Mouse (Mus musculus): Measurements from ENCODE around the gene Pfdn2. TPM values are rescaled to one million over a fixed set of nuclear protein-coding genes. Genes with fewer than 3 reads are reported as not detected.

Pfdn2 gene
- polyA plus RNA-seq, 1 experiment from 2014 or later, result 146 TPM

- 72% methylated on average over 9 of the region's 9 CpGs for WGBS
- no peak overlapping the region for H3K27ac ChIP-seq
- H3K4me2 ChIP-seq, result no peak overlapping the region
- no peak overlapping the region for H3K9ac ChIP-seq
- no peak for ATAC-seq (replicated peaks)
- H3K27me3 ChIP-seq (replicated peaks), result no peaks in the 10 kb centered on the region
- no peak overlapping the region for H3K4me3 ChIP-seq
- peaks cover 4% of the 10 kb centered on the region; the same call in 1 of the 2 replicates for H3K4me1 ChIP-seq
- H3K36me3 ChIP-seq (replicated peaks), result no peaks in the 10 kb centered on the region
- no peaks in the 10 kb centered on the region for H3K9me3 ChIP-seq
Measured at GRCm38 (mm10) chr1:171384361-171384760, 38.9 kb downstream of the Pfdn2 start.

GRCm38 (mm10) chr1:171385171-171385570 is 39.7 kb downstream of the Pfdn2 start:
- Histone ChIP-seq H3K4me2 (no peak overlapping the region), H3K27me3 (replicated peaks) (no peaks in the 10 kb centered on the region), H3K4me3 (no peak overlapping the region), H3K27ac (no peak overlapping the region), H3K4me1 (peaks cover 2% of the 10 kb centered on the region; the same call in 1 of the 2 replicates), H3K36me3 (replicated peaks) (no peaks in the 10 kb centered on the region), H3K9me3 (no peaks in the 10 kb centered on the region), H3K9ac (no peak overlapping the region)
- ATAC-seq (replicated peaks), result no peak
- WGBS, result 67% methylated on average over 9 of the region's 9 CpGs

GRCm38 (mm10) chr1:171387099-171387498 is 41.6 kb downstream of the Pfdn2 start:
- Histone ChIP-seq H3K4me1 (no peaks in the 10 kb centered on the region), H3K36me3 (replicated peaks) (no peaks in the 10 kb centered on the region)
- WGBS, result 26% methylated on average over 6 of the region's 6 CpGs

GRCm38 (mm10) chr1:171388376-171389102 is 43.1 kb downstream of the Pfdn2 start, which contains the start of gene Arhgap30:
Arhgap30 (plus strand) TSS chr1:171388954.
- H3K27ac ChIP-seq, result no peak within 1 kb of the TSS
- no peak within 1 kb of the TSS for H3K4me2 ChIP-seq
- H3K36me3 ChIP-seq (replicated peaks), result no peaks in the 10 kb centered on the region
- WGBS, result 83% methylated on average over 15 of the region's 15 CpGs
- no peaks in the 10 kb centered on the region for H3K4me1 ChIP-seq
- H3K4me3 ChIP-seq, result no peak within 1 kb of the TSS
- no peak for ATAC-seq (replicated peaks)
- no peaks in the 10 kb centered on the region for H3K27me3 ChIP-seq (replicated peaks)
- no peak within 1 kb of the TSS for H3K9ac ChIP-seq
- H3K9me3 ChIP-seq, result no peaks in the 10 kb centered on the region

More at GRCm38 (mm10) chr1:171387099-171387498, 41.6 kb downstream of the Pfdn2 start:
- H3K27me3 ChIP-seq (replicated peaks), result no peaks in the 10 kb centered on the region
- H3K9ac ChIP-seq, result no peak overlapping the region
- no peak overlapping the region for H3K4me2 ChIP-seq
- ATAC-seq (replicated peaks), result no peak
- H3K4me3 ChIP-seq, result no peak overlapping the region
- no peak overlapping the region for H3K27ac ChIP-seq
- H3K9me3 ChIP-seq, result no peaks in the 10 kb centered on the region

DNA sequence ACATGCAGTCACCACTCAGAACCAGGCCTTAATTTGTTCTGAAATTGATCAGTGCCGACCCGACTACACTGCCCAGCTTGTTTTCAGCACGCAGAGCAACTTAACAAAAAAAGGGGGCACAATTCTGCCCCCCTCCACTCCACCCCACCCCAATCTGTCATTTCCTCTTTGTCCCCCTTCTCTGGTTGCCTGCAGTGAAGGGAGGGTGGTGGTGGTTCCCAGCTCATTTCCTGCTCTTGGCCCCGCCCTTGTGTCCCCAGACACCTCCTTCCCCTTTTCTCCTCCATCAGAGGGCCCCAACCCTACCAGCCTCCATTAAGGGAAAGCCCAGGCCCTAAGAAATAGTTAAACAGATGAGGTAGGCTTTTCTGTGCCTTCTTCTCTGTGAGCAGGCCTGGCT is 44.6 kb downstream of the Pfdn2 start:
- Histone ChIP-seq H3K9me3 (no peaks in the 10 kb centered on the region), H3K4me2 (no peak overlapping the region), H3K4me3 (no peak overlapping the region), H3K4me1 (no peaks in the 10 kb centered on the region), H3K27me3 (replicated peaks) (no peaks in the 10 kb centered on the region), H3K9ac (no peak overlapping the region), H3K36me3 (replicated peaks) (no peaks in the 10 kb centered on the region), H3K27ac (no peak overlapping the region)
- no peak for ATAC-seq (replicated peaks)
- 83% methylated on average over 4 of the region's 4 CpGs for WGBS

DNA sequence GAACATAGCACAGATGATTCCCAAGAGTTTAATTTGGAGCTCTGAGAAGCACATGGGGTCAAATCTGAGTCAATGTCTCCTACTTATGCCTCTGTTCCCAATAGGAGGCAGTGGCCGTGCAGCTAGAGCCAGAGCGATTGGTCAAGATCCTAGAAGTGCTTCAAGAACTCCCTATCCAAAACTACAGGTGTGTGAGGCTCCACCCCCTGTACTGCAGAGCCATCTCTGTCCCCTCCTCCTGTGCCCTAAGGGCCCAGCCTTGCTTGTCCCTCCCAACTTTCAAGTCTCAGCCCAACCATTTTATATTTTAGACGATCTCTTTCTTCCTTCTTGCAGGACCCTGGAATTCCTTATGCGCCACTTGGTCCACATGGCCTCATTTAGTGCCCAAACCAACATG is 56.4 kb downstream of the Pfdn2 start:
- Histone ChIP-seq H3K4me2 (no peak overlapping the region), H3K4me3 (no peak overlapping the region), H3K9ac (no peak overlapping the region), H3K36me3 (replicated peaks) (no peaks in the 10 kb centered on the region), H3K27me3 (replicated peaks) (no peaks in the 10 kb centered on the region; the same call in 1 of the 2 replicates), H3K27ac (no peak overlapping the region), H3K4me1 (no peaks in the 10 kb centered on the region), H3K9me3 (no peaks in the 10 kb centered on the region)
- ATAC-seq (replicated peaks), result no peak
- WGBS, result 85% methylated on average over 4 of the region's 4 CpGs

DNA sequence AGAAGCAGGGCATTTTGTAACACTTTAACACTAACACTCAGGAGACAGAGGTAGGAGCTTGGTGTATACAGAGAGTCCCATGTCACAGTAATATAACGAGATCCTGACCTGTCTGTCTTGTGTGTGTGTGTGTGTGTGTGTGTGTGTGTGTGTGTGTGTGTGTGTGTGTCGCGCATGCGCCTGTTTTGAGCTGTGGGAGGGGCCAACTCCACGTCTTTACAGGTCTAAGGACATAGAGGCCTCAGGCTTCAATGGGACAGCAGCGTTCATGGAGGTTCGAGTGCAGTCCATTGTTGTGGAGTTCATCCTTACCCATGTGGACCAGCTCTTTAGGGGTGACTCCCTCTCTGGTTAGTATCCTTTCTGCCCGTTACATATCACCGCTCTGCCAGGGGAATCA is 57.5 kb downstream of the Pfdn2 start:
- H3K36me3 ChIP-seq (replicated peaks), result no peaks in the 10 kb centered on the region
- H3K9me3 ChIP-seq, result no peaks in the 10 kb centered on the region
- H3K9ac ChIP-seq, result no peak overlapping the region
- no peak overlapping the region for H3K4me3 ChIP-seq
- no peak overlapping the region for H3K4me2 ChIP-seq
- H3K27ac ChIP-seq, result no peak overlapping the region
- H3K4me1 ChIP-seq, result no peaks in the 10 kb centered on the region
- ATAC-seq (replicated peaks), result no peak
- 76% methylated on average over 7 of the region's 9 CpGs for WGBS
- H3K27me3 ChIP-seq (replicated peaks), result peaks cover 4% of the 10 kb centered on the region; the same call in 1 of the 2 replicates

- Histone ChIP-seq H3K4me2 (no peak overlapping the region), H3K27me3 (replicated peaks) (peaks cover 11% of the 10 kb centered on the region; the same call in 1 of the 2 replicates), H3K4me1 (no peaks in the 10 kb centered on the region), H3K9me3 (no peaks in the 10 kb centered on the region), H3K27ac (no peak overlapping the region), H3K36me3 (replicated peaks) (no peaks in the 10 kb centered on the region), H3K4me3 (no peak overlapping the region), H3K9ac (no peak overlapping the region)
- 80% methylated on average over 5 of the region's 5 CpGs for WGBS
- ATAC-seq (replicated peaks), result no peak
Measured at GRCm38 (mm10) chr1:171407263-171407662, 61.8 kb downstream of the Pfdn2 start.

Other genes with a start within 250 kb of the Pfdn2 start
- gene Cfap126, start 231.8 kb upstream of the Pfdn2 start, polyA plus RNA-seq (2015; fragmentation: Nextera tagmentation; extraction: Ambion mirVana), result 6.5 and 9.0 TPM in 2 replicates
- gene Sdhc, start 195.1 kb upstream of the Pfdn2 start, polyA plus RNA-seq (2015; fragmentation: Nextera tagmentation; extraction: Ambion mirVana), result 286 and 289 TPM in 2 replicates
- gene Mpz, start 195.0 kb upstream of the Pfdn2 start, polyA plus RNA-seq (2015; fragmentation: Nextera tagmentation; extraction: Ambion mirVana), result 0.24 and 0.37 TPM in 2 replicates
- gene Pcp4l1, start 149.4 kb upstream of the Pfdn2 start, polyA plus RNA-seq (2015; fragmentation: Nextera tagmentation; extraction: Ambion mirVana), result 17.9 and 19.4 TPM in 2 replicates
- gene Nr1i3, start 131.7 kb upstream of the Pfdn2 start, polyA plus RNA-seq (2015; fragmentation: Nextera tagmentation; extraction: Ambion mirVana), result 0.23 and 0.34 TPM in 2 replicates
- gene Tomm40l, start 123.2 kb upstream of the Pfdn2 start, polyA plus RNA-seq (2015; fragmentation: Nextera tagmentation; extraction: Ambion mirVana), result 48.1 and 56.5 TPM in 2 replicates
- 3.4 and 11.6 TPM in 2 replicates for gene Apoa2, start 120.6 kb upstream of the Pfdn2 start, polyA plus RNA-seq (2015; fragmentation: Nextera tagmentation; extraction: Ambion mirVana)
- gene Fcer1g, start 111.3 kb upstream of the Pfdn2 start, polyA plus RNA-seq (2015; fragmentation: Nextera tagmentation; extraction: Ambion mirVana), result 27.3 and 33.2 TPM in 2 replicates
- 7.0 and 7.1 TPM in 2 replicates for gene Adamts4, start 95.2 kb upstream of the Pfdn2 start, polyA plus RNA-seq (2015; fragmentation: Nextera tagmentation; extraction: Ambion mirVana)
- 229 and 238 TPM in 2 replicates for gene Ndufs2, start 94.3 kb upstream of the Pfdn2 start, polyA plus RNA-seq (2015; fragmentation: Nextera tagmentation; extraction: Ambion mirVana)
- 112 and 116 TPM in 2 replicates for gene B4galt3, start 75.3 kb upstream of the Pfdn2 start, polyA plus RNA-seq (2015; fragmentation: Nextera tagmentation; extraction: Ambion mirVana)
- gene Ppox, start 64.5 kb upstream of the Pfdn2 start, polyA plus RNA-seq (2015; fragmentation: Nextera tagmentation; extraction: Ambion mirVana), result 48.7 and 56.2 TPM in 2 replicates
- 119 and 122 TPM in 2 replicates for gene Usp21, start 57.7 kb upstream of the Pfdn2 start, polyA plus RNA-seq (2015; fragmentation: Nextera tagmentation; extraction: Ambion mirVana)
- gene Ufc1, start 50.6 kb upstream of the Pfdn2 start, polyA plus RNA-seq (2015; fragmentation: Nextera tagmentation; extraction: Ambion mirVana), result 99.7 and 102 TPM in 2 replicates
- gene Dedd, start 16.5 kb upstream of the Pfdn2 start, polyA plus RNA-seq (2015; fragmentation: Nextera tagmentation; extraction: Ambion mirVana), result 52.9 and 53.5 TPM in 2 replicates
- gene Nit1, start within 50 bp of the Pfdn2 start, polyA plus RNA-seq (2015; fragmentation: Nextera tagmentation; extraction: Ambion mirVana), result 52.2 and 54.2 TPM in 2 replicates
- 3.3 and 4.5 TPM in 2 replicates for gene Klhdc9, start 15.1 kb downstream of the Pfdn2 start, polyA plus RNA-seq (2015; fragmentation: Nextera tagmentation; extraction: Ambion mirVana)
- gene Nectin4, start 24.4 kb downstream of the Pfdn2 start, polyA plus RNA-seq (2015; fragmentation: Nextera tagmentation; extraction: Ambion mirVana), result 3.1 and 3.6 TPM in 2 replicates
- 0.66 and 0.87 TPM in 2 replicates for gene Arhgap30, start 43.3 kb downstream of the Pfdn2 start, polyA plus RNA-seq (2015; fragmentation: Nextera tagmentation; extraction: Ambion mirVana)
- gene Usf1, start 65.6 kb downstream of the Pfdn2 start, polyA plus RNA-seq (2015; fragmentation: Nextera tagmentation; extraction: Ambion mirVana), result 205 and 216 TPM in 2 replicates
- 8.4 and 8.8 TPM in 2 replicates for gene Tstd1, start 73.2 kb downstream of the Pfdn2 start, polyA plus RNA-seq (2015; fragmentation: Nextera tagmentation; extraction: Ambion mirVana)
- 9.4 and 11.8 TPM in 2 replicates for gene F11r, start 91.9 kb downstream of the Pfdn2 start, polyA plus RNA-seq (2015; fragmentation: Nextera tagmentation; extraction: Ambion mirVana)
- 33.1 and 34.3 TPM in 2 replicates for gene Alyref2, start 157.8 kb downstream of the Pfdn2 start, polyA plus RNA-seq (2015; fragmentation: Nextera tagmentation; extraction: Ambion mirVana)
- gene Itln1, start 189.6 kb downstream of the Pfdn2 start, polyA plus RNA-seq (2015; fragmentation: Nextera tagmentation; extraction: Ambion mirVana), result not detected in 2 replicates
- gene Cd244a, start 213.5 kb downstream of the Pfdn2 start, polyA plus RNA-seq (2015; fragmentation: Nextera tagmentation; extraction: Ambion mirVana), result not detected in 2 replicates